Mouse (Mus musculus) hindbrain, embryonic 13.5 days (tissue): ENCODE results near the gene Bok. TPM values are rescaled to one million over a fixed set of nuclear protein-coding genes. Genes with fewer than 3 reads are reported as not detected.

Experiments
- ATAC-seq: fragments of 200-750 bp; cut with Nextera tagmentation; 2 replicates; pipeline ENCODE4 v1.8.0; 2017; ENCODE audit warnings: moderate TSS enrichment; ENCODE audit not compliant: low FRiP score
- H3K27ac ChIP-seq: fragments of 300-500 bp; sonication (generic); 2 replicates; pipeline ENCODE4 v1.5.1; 2015; ENCODE audit warnings: inconsistent platforms, mild to moderate bottlenecking, moderate library complexity
- H3K27me3 ChIP-seq: fragments of 300-500 bp; sonication (generic); 2 replicates; pipeline ENCODE4 v1.6.1; 2015; ENCODE audit warnings: mild to moderate bottlenecking, inconsistent platforms
- H3K36me3 ChIP-seq: fragments of 300-500 bp; sonication (generic); 2 replicates; pipeline ENCODE4 v1.6.1; 2015; ENCODE audit warnings: mild to moderate bottlenecking, inconsistent platforms
- H3K4me1 ChIP-seq: fragments of 300-500 bp; sonication (generic); replicated peaks from 2 replicates; pipeline ENCODE4 v1.6.1; 2015; ENCODE audit warnings: inconsistent platforms
- H3K4me2 ChIP-seq: fragments of 300-500 bp; sonication (generic); 2 replicates; pipeline ENCODE4 v1.6.1; 2015; ENCODE audit warnings: inconsistent platforms, mild to moderate bottlenecking, moderate library complexity
- H3K4me3 ChIP-seq: fragments of 300-500 bp; sonication (generic); 2 replicates; pipeline ENCODE4 v1.5.1; 2015; ENCODE audit warnings: mild to moderate bottlenecking, inconsistent platforms
- H3K9ac ChIP-seq: fragments of 300-500 bp; sonication (generic); 2 replicates; pipeline ENCODE4 v1.6.1; 2015; ENCODE audit warnings: mild to moderate bottlenecking, inconsistent platforms
- H3K9me3 ChIP-seq: fragments of 300-500 bp; sonication (generic); 2 replicates; pipeline ENCODE4 v1.6.1; 2016; ENCODE audit warnings: inconsistent platforms
- WGBS: fragments of 180-500 bp; shearing (Covaris S2); methylation state at CpG from one replicate; pipeline ENCODE4 v1.1.7; 2015; 5-methylcytosine and 5-hydroxymethylcytosine counted together
- polyA plus RNA-seq: library from polyadenylated mRNA; unstranded; fragments of >200 nt; fragmentation: Nextera tagmentation; extraction: Ambion mirVana; gene quantifications from 2 replicates; pipeline ENCODE4 v1.2.1, GENCODE M21; 2015

Bok gene
- polyA plus RNA-seq, 1 experiment from 2014 or later = 76.7 TPM

GRCm38 (mm10) chr1:93726116-93726515 is 40.7 kb downstream of the Bok start:
- Histone ChIP-seq H3K4me1 (no peaks in the 10 kb centered on the region), H3K4me3 (no peak overlapping the region), H3K27ac (no peak overlapping the region), H3K9ac (no peak overlapping the region), H3K27me3 (no peaks in the 10 kb centered on the region), H3K9me3 (no peaks in the 10 kb centered on the region), H3K4me2 (no peak overlapping the region), H3K36me3 (peaks cover 16% of the 10 kb centered on the region)
- WGBS = 82% methylated on average over 3 of the region's 3 CpGs
- no peak for ATAC-seq

DNA sequence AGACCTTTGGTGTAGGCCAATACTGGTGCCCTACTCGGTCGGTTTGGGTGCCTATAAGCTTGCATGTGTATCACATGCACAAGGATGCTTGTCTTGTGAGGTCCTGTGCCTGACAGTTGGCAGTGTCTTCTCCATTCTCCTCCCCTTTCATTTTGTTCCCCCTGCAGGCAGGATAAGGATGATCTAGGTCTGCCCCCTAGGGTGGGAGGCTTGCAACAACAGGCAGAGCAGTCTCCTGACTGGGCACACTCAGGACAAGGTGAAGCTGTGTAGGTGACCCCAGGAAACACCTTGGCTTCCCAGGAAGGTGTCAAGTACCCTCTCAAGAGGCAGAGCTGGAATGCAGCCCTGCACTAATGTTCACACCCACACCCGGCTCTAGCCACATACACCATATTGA is 41.5 kb downstream of the Bok start:
- WGBS = 74% methylated on average over 3 of the region's 3 CpGs
- no peak overlapping the region for H3K4me3 ChIP-seq
- no peak overlapping the region for H3K27ac ChIP-seq
- ATAC-seq = no peak
- H3K9ac ChIP-seq = no peak overlapping the region
- peaks cover 3% of the 10 kb centered on the region for H3K4me1 ChIP-seq
- H3K4me2 ChIP-seq = no peak overlapping the region
- H3K27me3 ChIP-seq = no peaks in the 10 kb centered on the region
- H3K9me3 ChIP-seq = no peaks in the 10 kb centered on the region
- peaks cover 16% of the 10 kb centered on the region for H3K36me3 ChIP-seq

DNA sequence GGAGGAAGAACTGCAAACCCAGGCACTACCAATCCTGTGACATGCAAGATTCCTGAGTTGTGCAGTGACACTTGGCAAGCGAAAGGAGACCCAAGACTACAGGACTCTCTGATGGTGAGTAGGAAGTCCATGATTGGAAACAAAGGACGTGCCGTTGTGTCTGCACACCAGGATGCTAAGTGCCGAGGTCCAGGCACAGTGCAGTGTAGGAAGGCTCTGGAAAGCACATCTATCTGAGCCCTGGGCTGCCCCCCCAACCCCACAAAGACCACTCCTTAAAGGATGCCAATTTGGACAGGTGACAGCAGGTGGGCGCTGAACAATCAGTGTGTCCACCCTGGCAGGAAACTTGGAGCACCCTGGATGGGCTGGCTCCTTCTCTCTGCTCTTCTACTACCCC is 45.6 kb downstream of the Bok start:
- Histone ChIP-seq H3K4me1 (peaks cover 8% of the 10 kb centered on the region), H3K9ac (no peak overlapping the region), H3K27me3 (no peaks in the 10 kb centered on the region), H3K4me2 (no peak overlapping the region), H3K9me3 (no peaks in the 10 kb centered on the region), H3K4me3 (no peak overlapping the region), H3K27ac (no peak overlapping the region), H3K36me3 (no peaks in the 10 kb centered on the region)
- 0 out of 2 replicates have a peak, but pooled peaks have one; percentile 38 for ATAC-seq
- 93% methylated on average over 5 of the region's 5 CpGs for WGBS

DNA sequence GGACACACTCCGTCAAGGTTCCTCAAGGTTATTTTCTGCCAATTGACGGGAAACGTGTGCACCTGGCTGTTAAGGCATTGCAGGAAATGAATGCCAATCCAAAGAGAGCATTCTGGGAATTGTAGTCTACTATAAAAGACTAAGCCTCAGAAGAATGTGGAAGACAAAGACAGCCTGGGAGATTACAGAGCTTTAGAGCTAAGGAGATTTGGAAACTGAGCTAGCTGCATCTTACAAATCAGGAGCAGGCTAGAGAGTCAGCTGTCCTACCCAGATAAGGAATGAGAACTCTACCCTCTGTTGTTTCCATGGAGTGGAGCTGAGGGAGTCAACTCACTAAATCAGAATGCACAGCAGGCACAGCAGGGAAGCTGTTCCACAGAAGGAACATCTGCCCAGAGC is 46.4 kb downstream of the Bok start:
- 14% methylated on average over 3 of the region's 3 CpGs for WGBS

DNA sequence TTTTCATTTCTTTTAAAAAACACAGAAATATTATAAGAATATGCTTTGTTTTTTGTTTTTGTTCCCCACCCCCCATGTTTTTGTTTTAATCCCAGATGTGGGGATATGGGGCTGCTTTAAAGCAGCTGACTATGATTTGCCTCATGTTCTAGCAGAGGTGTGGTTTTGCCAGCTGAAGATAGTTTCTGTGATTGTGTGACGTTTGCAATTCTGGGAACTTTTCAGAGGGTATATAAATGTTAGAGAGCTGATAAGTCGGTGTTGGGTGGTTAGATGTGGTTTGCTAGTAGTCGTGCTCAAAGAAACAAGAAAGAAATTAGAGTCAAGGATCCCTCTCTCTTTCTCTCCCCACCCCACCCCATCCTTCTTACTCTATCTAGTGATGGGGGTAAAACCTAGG is 50.4 kb downstream of the Bok start:
- no peak overlapping the region for H3K9ac ChIP-seq
- 89% methylated on average over 3 of the region's 3 CpGs for WGBS
- no peaks in the 10 kb centered on the region for H3K36me3 ChIP-seq
- no peak overlapping the region for H3K4me2 ChIP-seq
- H3K27me3 ChIP-seq = no peaks in the 10 kb centered on the region
- H3K4me1 ChIP-seq = peaks cover 8% of the 10 kb centered on the region
- no peak for ATAC-seq
- no peak overlapping the region for H3K27ac ChIP-seq
- no peaks in the 10 kb centered on the region for H3K9me3 ChIP-seq
- no peak overlapping the region for H3K4me3 ChIP-seq

More for the DNA sequence above, 46.4 kb downstream of the Bok start:
- ATAC-seq = peak; percentile 47; the same call in 1 of the 2 replicates
- peak overlapping the region; percentile 14; the same call in 1 of the 2 replicates for H3K27ac ChIP-seq
- 0 out of 2 replicates have a peak overlapping the region, but pooled peaks have one; percentile 0 for H3K4me2 ChIP-seq
- no peak overlapping the region for H3K4me3 ChIP-seq
- no peaks in the 10 kb centered on the region for H3K36me3 ChIP-seq
- peaks cover 8% of the 10 kb centered on the region for H3K4me1 ChIP-seq
- no peak overlapping the region for H3K9ac ChIP-seq
- no peaks in the 10 kb centered on the region for H3K9me3 ChIP-seq
- H3K27me3 ChIP-seq = no peaks in the 10 kb centered on the region

DNA sequence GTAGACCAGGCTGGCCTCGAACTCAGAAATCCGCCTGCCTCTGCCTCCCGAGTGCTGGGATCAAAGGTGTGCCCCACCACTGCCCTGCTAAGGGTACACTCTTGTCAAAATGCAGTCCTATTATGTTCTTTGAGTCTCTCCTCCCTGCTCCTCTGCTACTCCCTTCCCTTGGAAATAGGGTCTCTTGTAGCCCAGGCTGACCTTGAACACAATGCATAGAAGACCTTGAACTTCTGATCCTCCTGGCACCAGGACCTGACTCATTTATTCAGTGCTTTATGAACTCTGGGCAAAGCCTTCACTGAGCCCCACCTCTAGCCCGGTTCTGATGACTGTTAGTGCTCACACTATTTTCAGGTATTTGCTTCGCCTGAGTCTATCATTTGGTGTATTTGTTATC is 52.3 kb downstream of the Bok start:
- Histone ChIP-seq H3K4me1 (no peaks in the 10 kb centered on the region), H3K4me2 (no peak overlapping the region), H3K9me3 (0 out of 2 replicates have a peak, but pooled peaks cover under 1% of the 10 kb centered on the region), H3K27me3 (no peaks in the 10 kb centered on the region), H3K9ac (no peak overlapping the region), H3K4me3 (no peak overlapping the region), H3K27ac (no peak overlapping the region), H3K36me3 (no peaks in the 10 kb centered on the region)
- 97% methylated on average over 5 of the region's 5 CpGs for WGBS
- ATAC-seq = no peak

GRCm38 (mm10) chr1:93740671-93741070 is 55.2 kb downstream of the Bok start:
- ATAC-seq = no peak
- Histone ChIP-seq H3K4me2 (no peak overlapping the region), H3K4me3 (no peak overlapping the region), H3K9ac (no peak overlapping the region), H3K36me3 (no peaks in the 10 kb centered on the region), H3K27me3 (no peaks in the 10 kb centered on the region), H3K27ac (no peak overlapping the region), H3K4me1 (no peaks in the 10 kb centered on the region), H3K9me3 (peaks cover 5% of the 10 kb centered on the region; the same call in 1 of the 2 replicates)
- WGBS = 96% methylated on average over 2 of the region's 2 CpGs

DNA sequence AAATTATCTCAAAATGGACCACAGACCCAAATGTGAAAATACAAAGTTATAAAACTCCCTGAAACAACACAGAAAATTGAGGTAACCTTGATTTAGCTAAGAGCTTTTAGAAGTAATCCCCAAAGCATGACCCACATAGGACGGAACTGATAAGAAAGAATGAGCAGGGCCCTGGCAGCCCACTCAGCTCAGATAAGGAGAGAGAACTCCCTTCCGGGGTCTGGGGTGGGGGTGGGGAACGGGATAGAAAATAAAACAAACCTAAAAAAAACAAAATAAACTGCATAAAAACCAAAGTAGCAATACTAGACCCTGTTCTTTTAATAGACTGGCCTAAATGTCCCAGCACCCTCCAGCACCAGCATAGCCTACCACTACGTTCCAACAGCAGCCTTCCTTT is 56.5 kb downstream of the Bok start:
- H3K4me3 ChIP-seq = no peak overlapping the region
- H3K9ac ChIP-seq = no peak overlapping the region
- peaks cover 5% of the 10 kb centered on the region; the same call in 1 of the 2 replicates for H3K9me3 ChIP-seq
- H3K4me1 ChIP-seq = no peaks in the 10 kb centered on the region
- ATAC-seq = no peak
- H3K27me3 ChIP-seq = no peaks in the 10 kb centered on the region
- no peak overlapping the region for H3K27ac ChIP-seq
- no peak overlapping the region for H3K4me2 ChIP-seq
- WGBS = 89% methylated on average over 4 of the region's 4 CpGs
- H3K36me3 ChIP-seq = no peaks in the 10 kb centered on the region

DNA sequence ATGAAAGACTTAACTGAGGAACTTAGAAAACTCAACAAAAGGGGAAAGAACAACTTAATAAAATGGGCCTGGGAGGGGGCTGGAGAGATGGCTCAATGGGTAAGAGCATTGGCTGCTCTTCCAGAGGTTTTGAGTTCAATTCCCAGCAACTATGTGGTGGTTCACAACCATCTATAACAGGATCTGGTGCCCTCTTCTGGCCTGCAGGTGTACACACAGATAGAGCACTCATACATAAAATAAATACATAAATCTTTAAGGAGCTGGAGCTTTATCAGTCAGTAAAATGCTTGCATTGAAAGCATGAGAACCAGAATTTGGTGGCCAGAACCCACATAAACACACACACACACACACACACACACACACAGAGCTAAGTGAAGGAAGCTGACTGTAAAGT is 57.5 kb downstream of the Bok start:
- no peaks in the 10 kb centered on the region for H3K4me1 ChIP-seq
- H3K36me3 ChIP-seq = 0 out of 2 replicates have a peak, but pooled peaks cover under 1% of the 10 kb centered on the region
- ATAC-seq = no peak
- H3K27me3 ChIP-seq = no peaks in the 10 kb centered on the region
- H3K9ac ChIP-seq = no peak overlapping the region
- peaks cover 5% of the 10 kb centered on the region; the same call in 1 of the 2 replicates for H3K9me3 ChIP-seq
- H3K4me2 ChIP-seq = no peak overlapping the region
- no peak overlapping the region for H3K4me3 ChIP-seq
- no peak overlapping the region for H3K27ac ChIP-seq

Other genes starting within 250 kb of the Bok start
- gene Hdlbp, start 206.8 kb upstream of the Bok start, polyA plus RNA-seq = 95.2 and 102 TPM in 2 replicates
- 5.9 TPM in 2 replicates for gene Farp2, start 173.6 kb upstream of the Bok start, polyA plus RNA-seq
- 307 and 330 TPM in 2 replicates for gene Stk25, start 27.0 kb upstream of the Bok start, polyA plus RNA-seq
- 107 and 112 TPM in 2 replicates for gene Atg4b, start 65.8 kb downstream of the Bok start, polyA plus RNA-seq
- 41.3 and 43.4 TPM in 2 replicates for gene Thap4, start 69.2 kb downstream of the Bok start, polyA plus RNA-seq
- gene Dtymk, start 116.3 kb downstream of the Bok start, polyA plus RNA-seq = 157 and 161 TPM in 2 replicates
- gene Ing5, start 118.3 kb downstream of the Bok start, polyA plus RNA-seq = 9.4 and 10.5 TPM in 2 replicates
- gene D2hgdh, start 139.2 kb downstream of the Bok start, polyA plus RNA-seq = 16.4 and 19.3 TPM in 2 replicates
- not detected in 2 replicates for gene Gal3st2, start 175.6 kb downstream of the Bok start, polyA plus RNA-seq
- gene Gal3st2b, start 232.7 kb downstream of the Bok start, polyA plus RNA-seq = not detected in 2 replicates